18 mouse cellular contexts compared by ENCODE assay signal in genomic region chr8:61426072-61426471, GRCm38 (mm10).
DNase-seq lines count a peak whose midpoint lies in the region; ATAC-seq and TF ChIP-seq lines count a peak whose summit lies in the region.
"Had no signal": no experiment of that assay in that cellular context is flagged by ENCODE, and none has a peak within 500 bp of the region (broad histone marks: within the 10 kb centered on the region; RNA-seq: fewer than 3 reads in every experiment).

No protein-coding gene starts in this region.

- no peak for TF ChIP-seq CTCF in liver, embryonic 14.5 days (IDR thresholded peaks at IDR 0.05; ENCODE audit: low read depth)

- H3K4me2 ChIP-seq in liver, embryonic 14.5 days (ENCODE audit: low read depth): no peak overlapping the region
- H3K4me2 ChIP-seq: embryonic facial prominence, embryonic 13.5 days; hindbrain, embryonic 14.5 days; limb, embryonic 15.5 days had no signal

- H3K9me3 ChIP-seq in liver, embryonic 14.5 days (ENCODE audit: control insufficient read depth, low read length): no peaks in the 10 kb centered on the region
- H3K9me3 ChIP-seq: embryonic facial prominence, embryonic 13.5 days; limb, embryonic 15.5 days; midbrain, embryonic 10.5 days had no signal

- H3K27ac ChIP-seq in liver, embryonic 14.5 days: no peak overlapping the region
- H3K27ac ChIP-seq: embryonic facial prominence, embryonic 13.5 days; hindbrain, embryonic 14.5 days; limb, embryonic 15.5 days; midbrain, embryonic 10.5 days had no signal

- H3K27me3 ChIP-seq in liver, embryonic 14.5 days (ENCODE audit: control insufficient read depth, insufficient read depth, low read length): no peaks in the 10 kb centered on the region
- H3K27me3 ChIP-seq: embryonic facial prominence, embryonic 13.5 days; limb, embryonic 15.5 days had no signal

- TF ChIP-seq EP300 in liver, embryonic 14.5 days (IDR thresholded peaks at IDR 0.05; ENCODE audit: low read depth): no peak

- WGBS in liver, embryonic 14.5 days (ENCODE audit: insufficient replicate concordance): 24% methylated on average over 5 of the region's 5 CpGs

- DNase-seq in layer of hippocampus, adult 9-11 months: peak; percentile 11
- no peak for DNase-seq in layer of hippocampus, postnatal 14 days (ENCODE audit: low spot score in 2 of 2)
- DNase-seq in c-Kit-positive CD71-negative TER-119-negative erythroid progenitor cells, embryonic 14.5 days (ENCODE audit: low read depth): peak; percentile 28
- DNase-seq in liver, embryonic 14.5 days (ENCODE audit: low read depth in 3 of 3, low spot score in 3 of 3): peak in 2 of 3 experiments; percentile 13 to 33
- DNase-seq in thymus, postnatal 4 days: peak; percentile 22
- DNase-seq in spleen, postnatal 10 days (ENCODE audit: low spot score in 2 of 2): no peak
- no peak for DNase-seq in left cerebral cortex, adult 18-20 months (ENCODE audit: low spot score in 2 of 2)
- no peak for DNase-seq in layer of hippocampus, postnatal 10 days (ENCODE audit: low spot score in 2 of 2)
- DNase-seq: adrenal gland, postnatal 14 days; cerebellum, postnatal 36 days; kidney, adult 11 months; kidney, postnatal 10 days; lung, postnatal 10 days; spleen, adult 18-20 months had no signal

- no peaks in the 10 kb centered on the region for H3K36me3 ChIP-seq in liver, embryonic 14.5 days (replicated peaks; ENCODE audit: control insufficient read depth, insufficient read depth, low read depth)
- H3K36me3 ChIP-seq: embryonic facial prominence, embryonic 13.5 days; limb, embryonic 15.5 days; midbrain, embryonic 10.5 days had no signal

- H3K9ac ChIP-seq in liver, embryonic 14.5 days (replicated peaks): no peak overlapping the region
- H3K9ac ChIP-seq: embryonic facial prominence, embryonic 13.5 days; hindbrain, embryonic 14.5 days; limb, embryonic 15.5 days had no signal

- H3K4me3 ChIP-seq in liver, embryonic 14.5 days (ENCODE audit: insufficient read depth in 1 of 2, low read depth in 2 of 2, low read length in 2 of 2): no peak overlapping the region
- H3K4me3 ChIP-seq: embryonic facial prominence, embryonic 13.5 days; limb, embryonic 15.5 days; midbrain, embryonic 10.5 days had no signal

- ATAC-seq in liver, embryonic 14.5 days (ENCODE audit: insufficient read depth): peak; percentile 47; the same call in 1 of the 2 replicates

- peaks cover 2 to 12% of the 10 kb centered on the region in 2 experiments; a peak in 2 of 4 replicates for H3K4me1 ChIP-seq in liver, embryonic 14.5 days (replicated peaks; ENCODE audit: control insufficient read depth in 2 of 2, insufficient read depth in 2 of 2, low read length in 1 of 2)
- H3K4me1 ChIP-seq: midbrain, embryonic 10.5 days had no signal

Comparison
In these comparisons a context has a peak if more than half of its experiments do, and no peak if none do; other contexts are left out.
1. DNase-seq: peak in layer of hippocampus, adult 9-11 months (single experiment), c-Kit-positive CD71-negative TER-119-negative erythroid progenitor cells, embryonic 14.5 days (single experiment), liver, embryonic 14.5 days (2 of 3) and thymus, postnatal 4 days (single experiment); none in layer of hippocampus, postnatal 14 days (0 of 2), spleen, postnatal 10 days (0 of 2), left cerebral cortex, adult 18-20 months (0 of 2) and layer of hippocampus, postnatal 10 days (0 of 2).